Mouse (Mus musculus) erythroblast, embryonic 14.5 days (primary cell): ENCODE measurements at regions not wholly inside any gene's neighbourhood (a gene's known extent, or its start where the extent isn't known, plus 50 kb on each side); places are given as distances from the start of the nearest gene placed in this dataset.

ENCODE experiments used
- H3K27me3 ChIP-seq: 2 replicates; pipeline ENCODE4 v1.6.1; 2012; ENCODE audit warnings: inconsistent platforms; ENCODE audit not compliant: control insufficient read depth
- H3K36me3 ChIP-seq: 2 replicates; pipeline ENCODE4 v1.6.1; 2012; ENCODE audit warnings: mild to moderate bottlenecking, inconsistent platforms; ENCODE audit not compliant: control insufficient read depth
- H3K4me1 ChIP-seq: 2 replicates; pipeline ENCODE4 v1.6.1; 2012; ENCODE audit warnings: inconsistent platforms; ENCODE audit not compliant: control insufficient read depth
- H3K4me3 ChIP-seq: replicated peaks from 2 replicates; pipeline ENCODE3; 2012; ENCODE audit warnings: moderate library complexity, mild to moderate bottlenecking, inconsistent platforms
- H3K9me3 ChIP-seq: 2 replicates; pipeline ENCODE4 v1.6.1; 2012; ENCODE audit warnings: low read length, inconsistent platforms, mixed read lengths; ENCODE audit not compliant: control insufficient read depth
- GATA1 ChIP-seq: IDR thresholded peaks from 2 replicates; pipeline ENCODE4 v1.6.1; 2012; ENCODE audit warnings: low read length, inconsistent platforms, mixed read lengths
- TAL1 ChIP-seq: IDR thresholded peaks from 3 replicates; pipeline ENCODE4 v1.6.1; 2012; ENCODE audit warnings: low read length, inconsistent platforms, mixed read lengths

GRCm38 (mm10) chr3:60240664-60241063 is 159.0 kb downstream of the Sucnr1 start:
- H3K36me3 ChIP-seq: no peaks in the 10 kb centered on the region
- no peak overlapping the region for H3K4me3 ChIP-seq
- H3K9me3 ChIP-seq: no peaks in the 10 kb centered on the region
- H3K27me3 ChIP-seq: no peaks in the 10 kb centered on the region
- no peaks in the 10 kb centered on the region for H3K4me1 ChIP-seq
- TF ChIP-seq TAL1 (no peak), GATA1 (no peak)

DNA sequence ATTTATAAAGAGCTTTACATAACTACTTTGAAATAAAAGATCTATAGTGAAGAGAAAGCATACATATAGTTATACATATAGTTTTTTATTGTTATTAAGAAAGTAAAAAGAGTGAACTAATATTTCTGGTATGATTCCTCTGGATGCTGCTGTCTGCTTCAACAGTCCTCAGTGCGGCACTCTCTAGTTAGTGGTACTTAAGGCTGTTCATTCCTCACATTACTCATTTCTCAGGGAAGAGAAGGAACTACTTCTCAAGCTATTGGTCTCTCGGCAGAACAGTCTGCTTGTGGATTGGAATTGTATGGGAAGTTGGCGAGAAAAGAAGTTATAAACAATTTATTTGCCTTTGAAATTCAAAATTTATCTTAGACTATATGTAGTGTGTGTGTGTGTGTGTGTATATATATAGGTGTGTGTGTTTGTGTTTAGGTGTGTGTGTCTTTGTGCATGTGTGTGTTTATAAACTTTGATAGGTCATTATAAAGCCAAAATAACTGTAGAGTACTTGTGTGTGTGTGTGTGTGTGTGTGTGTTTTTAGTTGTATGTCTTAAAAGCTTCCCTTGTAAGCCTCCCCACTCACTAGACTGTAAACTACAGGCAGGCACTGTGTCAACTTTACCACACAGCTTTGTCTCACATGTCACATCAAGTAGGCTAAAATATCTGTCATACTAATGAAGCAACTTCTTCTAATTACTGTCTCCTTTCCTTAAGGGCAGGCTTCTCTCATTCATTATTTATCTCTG is 185.2 kb downstream of the Sucnr1 start:
- H3K9me3 ChIP-seq: no peaks in the 10 kb centered on the region
- H3K4me3 ChIP-seq: no peak overlapping the region
- H3K36me3 ChIP-seq: no peaks in the 10 kb centered on the region
- no peaks in the 10 kb centered on the region for H3K27me3 ChIP-seq
- H3K4me1 ChIP-seq: no peaks in the 10 kb centered on the region
- TF ChIP-seq TAL1 (no peak), GATA1 (no peak)

GRCm38 (mm10) chr3:60267416-60268174 is 185.9 kb downstream of the Sucnr1 start:
- H3K36me3 ChIP-seq: no peaks in the 10 kb centered on the region
- no peaks in the 10 kb centered on the region for H3K4me1 ChIP-seq
- no peak for TF ChIP-seq GATA1
- TF ChIP-seq TAL1: no peak
- no peaks in the 10 kb centered on the region for H3K9me3 ChIP-seq
- H3K27me3 ChIP-seq: no peaks in the 10 kb centered on the region
- H3K4me3 ChIP-seq: no peak overlapping the region

DNA sequence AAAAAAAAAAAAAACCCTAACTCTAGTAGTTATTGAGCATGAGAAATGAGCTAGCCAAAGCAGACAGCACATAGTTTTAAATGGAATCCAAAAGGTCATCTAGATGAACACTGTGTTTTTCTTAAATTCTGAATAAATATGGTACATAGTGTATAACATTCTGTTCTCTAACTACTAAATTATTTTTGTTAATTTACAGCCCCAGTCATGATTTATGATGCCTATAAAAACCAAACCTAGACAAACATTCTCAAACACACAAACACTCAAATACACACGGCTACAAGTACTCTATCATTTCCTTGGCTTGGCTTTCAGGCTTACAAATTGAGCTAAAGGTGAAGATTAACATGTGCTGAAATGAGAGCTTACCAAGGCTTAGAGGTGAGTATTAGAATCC is 188.8 kb downstream of the Sucnr1 start:
- Histone ChIP-seq H3K4me3 (no peak overlapping the region), H3K36me3 (no peaks in the 10 kb centered on the region), H3K9me3 (no peaks in the 10 kb centered on the region), H3K4me1 (no peaks in the 10 kb centered on the region), H3K27me3 (no peaks in the 10 kb centered on the region)
- TF ChIP-seq TAL1: no peak
- TF ChIP-seq GATA1: no peak

DNA sequence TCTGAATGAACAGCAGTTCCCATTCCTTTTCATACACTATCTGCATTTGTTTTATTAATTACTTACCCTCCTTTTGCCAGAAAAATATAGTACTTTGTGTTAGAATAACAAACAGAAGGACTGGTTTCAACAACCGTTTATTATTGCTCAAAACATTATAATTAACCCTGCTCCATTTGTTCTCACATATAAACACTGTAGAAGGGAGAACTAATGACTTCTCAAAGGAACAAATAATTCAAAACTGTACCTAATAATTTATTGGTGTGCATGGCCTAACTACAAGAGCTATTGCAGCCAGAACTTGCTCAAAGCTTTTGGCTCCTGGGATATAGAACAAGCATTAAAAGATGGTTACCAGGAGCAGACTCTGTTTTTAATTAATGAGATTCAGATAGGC is 192.1 kb downstream of the Sucnr1 start:
- H3K9me3 ChIP-seq: no peaks in the 10 kb centered on the region
- no peaks in the 10 kb centered on the region for H3K27me3 ChIP-seq
- H3K4me3 ChIP-seq: no peak overlapping the region
- H3K4me1 ChIP-seq: no peaks in the 10 kb centered on the region
- no peak for TF ChIP-seq TAL1
- TF ChIP-seq GATA1: no peak
- no peaks in the 10 kb centered on the region for H3K36me3 ChIP-seq

DNA sequence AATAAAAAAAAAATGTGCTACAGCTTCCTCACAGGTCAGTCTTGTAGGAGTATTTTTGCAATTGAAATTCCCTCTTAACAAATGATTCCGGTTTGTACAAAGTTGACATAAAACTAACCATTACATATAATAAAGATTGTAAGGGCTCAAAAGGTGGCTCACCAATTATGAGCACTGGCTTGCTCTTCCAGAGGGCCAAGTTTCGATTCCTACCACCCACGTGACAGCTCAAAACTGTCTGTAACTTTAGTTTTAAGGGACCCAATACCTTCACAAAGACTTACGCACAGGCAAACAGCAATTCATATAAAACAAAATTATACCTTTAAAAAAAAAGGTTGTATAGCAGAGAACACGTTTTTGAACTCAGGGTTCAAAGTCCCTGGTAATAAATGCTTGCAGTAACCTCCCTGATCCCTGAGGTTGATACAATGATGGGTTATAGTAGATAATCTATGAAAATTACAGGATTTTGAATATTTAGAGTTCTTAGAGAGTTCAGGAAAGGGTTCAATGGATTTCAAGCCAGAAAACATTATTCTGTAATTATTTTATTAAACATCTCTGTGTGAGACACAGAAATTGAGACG is 193.7 kb downstream of the Sucnr1 start:
- no peak for TF ChIP-seq TAL1
- TF ChIP-seq GATA1: no peak
- no peak overlapping the region for H3K4me3 ChIP-seq
- no peaks in the 10 kb centered on the region for H3K27me3 ChIP-seq
- no peaks in the 10 kb centered on the region for H3K4me1 ChIP-seq
- H3K36me3 ChIP-seq: no peaks in the 10 kb centered on the region
- H3K9me3 ChIP-seq: no peaks in the 10 kb centered on the region

DNA sequence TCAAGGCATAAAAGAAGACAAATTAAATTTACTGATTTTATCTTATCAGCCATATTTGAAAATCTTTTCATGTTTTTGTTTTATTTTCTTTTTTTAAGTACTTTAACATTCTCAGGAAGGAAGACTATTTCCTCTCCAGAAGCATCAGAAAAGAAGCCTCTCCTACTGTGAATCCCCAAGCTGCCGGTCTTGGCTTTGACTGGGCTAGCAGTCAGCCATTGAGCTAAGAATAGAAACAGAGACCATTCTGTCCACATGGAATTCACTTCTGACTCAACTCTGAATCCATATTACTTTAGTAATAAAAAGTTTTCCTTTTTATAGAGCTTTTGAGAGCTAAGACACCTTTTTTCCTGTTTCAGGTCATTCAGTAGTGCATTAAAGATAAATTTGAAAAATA is 194.8 kb upstream of the Mbnl1 start:
- Histone ChIP-seq H3K4me1 (no peaks in the 10 kb centered on the region), H3K36me3 (no peaks in the 10 kb centered on the region), H3K27me3 (no peaks in the 10 kb centered on the region), H3K4me3 (no peak overlapping the region), H3K9me3 (no peaks in the 10 kb centered on the region)
- TF ChIP-seq TAL1 (no peak), GATA1 (no peak)

- H3K27me3 ChIP-seq: no peaks in the 10 kb centered on the region
- no peaks in the 10 kb centered on the region for H3K36me3 ChIP-seq
- H3K4me3 ChIP-seq: no peak overlapping the region
- H3K9me3 ChIP-seq: no peaks in the 10 kb centered on the region
- TF ChIP-seq TAL1: no peak
- TF ChIP-seq GATA1: no peak
- H3K4me1 ChIP-seq: no peaks in the 10 kb centered on the region
These were observed 191.4 kb upstream of the Mbnl1 start for GRCm38 (mm10) chr3:60281229-60281628.

DNA sequence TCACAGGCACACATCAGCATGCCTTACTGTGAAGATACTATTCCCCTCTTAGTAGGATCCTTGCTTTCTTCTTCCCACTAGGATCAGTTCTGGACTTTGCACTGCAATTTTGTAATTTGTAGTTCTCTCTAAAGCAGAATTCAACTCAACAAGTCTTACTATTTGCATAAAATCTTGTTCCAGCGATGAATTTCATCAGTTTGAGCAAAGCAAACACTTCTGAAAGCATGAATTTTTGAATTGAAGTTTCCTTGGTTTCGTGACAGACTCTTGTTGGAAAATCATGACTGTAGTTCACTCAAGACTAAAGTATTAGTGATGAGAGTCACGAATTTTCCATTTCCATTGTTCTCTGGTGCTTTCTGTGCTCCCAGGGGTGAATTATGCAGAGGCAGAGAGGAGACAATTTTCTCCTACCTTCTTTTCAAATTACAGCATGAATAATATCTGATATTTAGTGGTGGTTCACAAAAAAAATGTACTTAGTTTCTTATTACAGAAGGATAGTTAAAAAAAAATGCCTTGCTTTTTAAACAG is 190.6 kb upstream of the Mbnl1 start:
- H3K36me3 ChIP-seq: no peaks in the 10 kb centered on the region
- H3K4me3 ChIP-seq: no peak overlapping the region
- no peaks in the 10 kb centered on the region for H3K4me1 ChIP-seq
- TF ChIP-seq TAL1: no peak
- no peak for TF ChIP-seq GATA1
- H3K9me3 ChIP-seq: no peaks in the 10 kb centered on the region
- H3K27me3 ChIP-seq: no peaks in the 10 kb centered on the region
